Mouse (Mus musculus): ENCODE measurements at regions not wholly inside any gene's neighbourhood (a gene's known extent, or its start where the extent isn't known, plus 50 kb on each side); places are given as distances from the start of the nearest gene placed in this dataset.
"Not testable (repeated sequence)": the region's sequence is repeated elsewhere in the genome, so short reads cannot be mapped to it uniquely, and the experiment has no call there.

DNA sequence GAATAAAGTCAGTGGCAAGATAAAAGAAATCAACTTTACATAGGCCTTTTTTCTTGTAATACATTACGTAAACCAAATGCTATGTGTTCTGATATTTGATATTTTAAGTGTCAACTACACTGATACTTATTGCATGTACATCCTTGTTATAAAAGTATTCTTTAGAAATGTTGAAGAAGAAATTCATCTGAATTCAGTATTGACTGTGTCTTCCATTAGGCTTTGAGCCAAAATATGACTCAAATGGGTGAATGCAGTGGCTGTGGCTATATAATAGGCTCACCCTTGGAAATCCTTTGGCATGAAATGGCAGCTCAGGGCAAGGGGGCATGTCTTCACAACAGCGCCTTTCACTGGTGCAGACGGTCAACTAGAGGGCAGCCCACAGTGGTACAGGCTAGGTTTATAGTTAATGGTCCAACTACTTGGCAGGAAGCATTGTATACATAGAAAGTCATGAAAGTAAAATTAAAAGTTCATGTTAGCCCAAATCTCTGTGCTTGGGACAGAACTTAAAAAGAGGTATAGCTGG lies 217.9 kb downstream of the Cetn3 start:
- Histone ChIP-seq H3K36me3 (ENCODE audit: control insufficient read depth, insufficient read depth, low read length) (no peaks in the 10 kb centered on the region), H3K27me3 (ENCODE audit: control insufficient read depth, insufficient read depth, low read length) (no peaks in the 10 kb centered on the region), H3K9ac (ENCODE audit: low read length) (no peak overlapping the region), H3K4me2 (ENCODE audit: low read depth) (no peak overlapping the region), H3K27ac (ENCODE audit: low read depth, low read length) (no peak overlapping the region), H3K4me3 (ENCODE audit: low read depth, low read length) (no peak overlapping the region), H3K4me1 (ENCODE audit: control insufficient read depth, insufficient read depth, low read length) (no peaks in the 10 kb centered on the region), H3K9me3 (ENCODE audit: control insufficient read depth, low read length) (no peaks in the 10 kb centered on the region)
- DNase-seq (ENCODE audit: low spot score), result peak; percentile 40
- ATAC-seq (ENCODE audit: insufficient read depth, low FRiP score, low TSS enrichment), result peak; percentile 72
- 73% methylated on average over 3 of the region's 3 CpGs for WGBS

DNA sequence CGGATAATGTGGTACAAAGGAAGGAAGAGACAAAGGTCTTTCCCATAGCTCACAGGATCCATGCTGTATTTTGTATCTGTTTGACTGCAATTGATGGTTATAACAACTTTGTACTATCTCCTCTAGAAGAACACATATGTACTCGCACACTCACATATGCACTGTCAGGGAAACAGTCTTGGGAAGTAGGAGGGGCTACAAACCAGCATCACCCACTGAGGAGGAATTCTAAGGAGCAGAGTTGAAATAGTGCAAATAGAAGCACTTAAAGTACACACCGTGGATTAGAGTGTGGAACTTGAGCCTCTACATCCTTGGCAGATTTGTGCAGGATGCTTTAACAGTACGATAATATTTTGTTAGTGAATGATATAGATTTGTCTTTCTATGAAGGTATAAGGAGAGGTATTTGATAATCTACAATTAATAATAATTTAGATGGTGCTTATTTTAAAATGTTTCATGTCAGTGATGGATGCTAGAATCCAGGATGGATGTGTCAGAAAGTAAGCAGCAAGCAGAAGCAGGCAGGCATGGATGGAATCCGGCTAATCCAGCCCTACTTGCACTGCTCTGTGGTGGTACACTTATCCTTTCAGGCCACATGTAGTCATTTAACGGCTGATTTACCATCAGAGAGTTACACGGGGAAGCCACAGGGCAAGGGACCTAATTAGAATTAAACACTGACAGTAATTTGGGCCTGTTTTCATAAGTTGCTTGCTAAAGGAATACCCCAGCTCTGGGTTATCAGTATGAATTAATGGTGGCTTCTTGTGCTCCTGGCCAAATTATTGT lies 223.3 kb downstream of the Cetn3 start:
- Histone ChIP-seq H3K4me1 (ENCODE audit: control insufficient read depth, insufficient read depth, low read length) (no peaks in the 10 kb centered on the region), H3K9me3 (ENCODE audit: control insufficient read depth, low read length) (no peaks in the 10 kb centered on the region), H3K4me2 (ENCODE audit: low read depth) (no peak overlapping the region), H3K36me3 (ENCODE audit: control insufficient read depth, insufficient read depth, low read length) (no peaks in the 10 kb centered on the region), H3K4me3 (ENCODE audit: low read depth, low read length) (no peak overlapping the region), H3K27ac (ENCODE audit: low read depth, low read length) (no peak overlapping the region), H3K9ac (ENCODE audit: low read length) (no peak overlapping the region), H3K27me3 (ENCODE audit: control insufficient read depth, insufficient read depth, low read length) (no peaks in the 10 kb centered on the region)
- 73% methylated on average over 7 of the region's 7 CpGs for WGBS
- DNase-seq (ENCODE audit: low spot score), result no peak
- no peak for ATAC-seq (ENCODE audit: insufficient read depth, low FRiP score, low TSS enrichment)

DNA sequence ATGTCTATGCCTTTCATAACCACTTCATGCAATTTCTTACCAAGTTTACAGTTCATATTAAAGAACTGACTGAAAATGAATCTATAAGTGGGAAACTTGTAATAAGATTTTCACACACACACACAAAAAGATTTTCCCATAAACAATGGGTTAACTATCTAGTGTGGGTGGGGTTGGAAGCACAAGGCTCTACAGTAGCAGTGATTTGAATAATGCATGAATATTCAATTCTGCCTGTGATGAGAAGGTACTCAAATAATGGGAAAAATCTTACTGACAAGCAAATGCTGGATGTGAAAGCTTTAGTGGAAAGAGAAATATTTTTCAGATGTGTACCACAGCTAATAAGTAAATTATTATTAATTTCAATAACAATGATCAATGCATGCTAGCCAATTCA lies 224.3 kb downstream of the Cetn3 start:
- Histone ChIP-seq H3K9ac (ENCODE audit: low read length) (no peak overlapping the region), H3K4me3 (ENCODE audit: low read depth, low read length) (no peak overlapping the region), H3K4me1 (ENCODE audit: control insufficient read depth, insufficient read depth, low read length) (no peaks in the 10 kb centered on the region), H3K27ac (ENCODE audit: low read depth, low read length) (no peak overlapping the region), H3K4me2 (ENCODE audit: low read depth) (no peak overlapping the region), H3K9me3 (ENCODE audit: control insufficient read depth, low read length) (no peaks in the 10 kb centered on the region), H3K27me3 (ENCODE audit: control insufficient read depth, insufficient read depth, low read length) (no peaks in the 10 kb centered on the region), H3K36me3 (ENCODE audit: control insufficient read depth, insufficient read depth, low read length) (no peaks in the 10 kb centered on the region)
- DNase-seq (ENCODE audit: low spot score) (no peak), ATAC-seq (ENCODE audit: insufficient read depth, low FRiP score, low TSS enrichment) (no peak)

DNA sequence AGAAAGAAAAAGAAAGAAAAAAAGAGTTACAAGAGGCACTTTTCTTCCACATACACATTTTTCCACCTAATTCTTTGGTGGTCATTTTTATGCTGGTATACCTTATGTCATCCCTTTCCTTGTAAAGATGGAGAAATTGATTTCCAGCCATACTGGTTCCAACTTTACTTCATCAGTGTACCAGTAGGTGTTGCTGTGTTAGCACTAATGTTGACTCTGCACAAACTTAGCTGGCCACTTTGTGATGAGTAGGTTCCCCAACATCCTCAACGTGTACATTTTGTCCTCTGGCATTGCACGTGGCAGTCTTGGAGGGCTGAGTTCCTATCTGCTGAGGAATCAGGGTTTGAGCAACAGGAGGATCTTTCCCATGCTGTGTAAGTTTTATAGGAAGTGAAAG lies 256.7 kb downstream of the Cetn3 start:
- ATAC-seq (ENCODE audit: insufficient read depth, low FRiP score, low TSS enrichment), result no peak

DNA sequence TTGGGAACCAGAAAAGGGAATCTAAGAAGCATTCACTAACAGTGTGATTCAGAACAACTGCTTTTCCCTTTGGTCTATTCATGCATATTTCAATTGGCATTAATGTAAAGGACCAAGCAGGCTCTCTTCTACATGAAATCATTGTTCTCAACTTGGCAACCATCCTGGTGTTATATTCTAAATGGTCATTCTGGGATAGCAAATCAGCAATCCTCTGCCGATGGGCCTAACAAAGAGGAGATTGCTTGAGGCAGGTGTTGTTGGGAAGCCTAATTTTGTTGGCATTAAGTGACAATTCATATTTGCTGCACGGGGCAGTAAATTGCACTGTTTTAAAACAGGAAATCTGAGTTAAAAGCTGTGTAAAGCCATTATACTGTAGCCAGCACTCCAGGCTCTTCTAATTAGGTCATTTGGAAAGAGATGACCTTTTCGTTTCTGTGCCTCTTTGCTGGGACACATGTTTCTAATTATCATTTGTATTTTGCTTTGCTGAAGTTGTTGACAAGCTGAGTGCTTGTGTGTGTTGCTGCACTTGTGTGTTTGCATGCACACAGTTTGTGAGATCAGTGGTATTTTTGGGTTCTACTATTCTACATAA lies 275.4 kb downstream of the Cetn3 start:
- H3K27ac ChIP-seq (ENCODE audit: low read depth, low read length), result no peak overlapping the region
- H3K9me3 ChIP-seq (ENCODE audit: control insufficient read depth, low read length), result no peaks in the 10 kb centered on the region
- H3K4me1 ChIP-seq (ENCODE audit: control insufficient read depth, insufficient read depth, low read length), result no peaks in the 10 kb centered on the region
- H3K4me3 ChIP-seq (ENCODE audit: low read depth, low read length), result no peak overlapping the region
- 35% methylated on average over 3 of the region's 3 CpGs for WGBS
- ATAC-seq (ENCODE audit: insufficient read depth, low FRiP score, low TSS enrichment), result no peak
- no peaks in the 10 kb centered on the region for H3K27me3 ChIP-seq (ENCODE audit: control insufficient read depth, insufficient read depth, low read length)
- H3K36me3 ChIP-seq (ENCODE audit: control insufficient read depth, insufficient read depth, low read length), result no peaks in the 10 kb centered on the region
- DNase-seq (ENCODE audit: low spot score), result no peak
- no peak overlapping the region for H3K4me2 ChIP-seq (ENCODE audit: low read depth)
- no peak overlapping the region for H3K9ac ChIP-seq (ENCODE audit: low read length)

More for the DNA sequence above, 256.7 kb downstream of the Cetn3 start:
- no peak overlapping the region for H3K27ac ChIP-seq (ENCODE audit: low read depth, low read length)
- H3K4me3 ChIP-seq (ENCODE audit: low read depth, low read length), result no peak overlapping the region
- no peak overlapping the region for H3K9ac ChIP-seq (ENCODE audit: low read length)
- no peaks in the 10 kb centered on the region for H3K36me3 ChIP-seq (ENCODE audit: control insufficient read depth, insufficient read depth, low read length)
- DNase-seq (ENCODE audit: low spot score), result no peak
- H3K4me1 ChIP-seq (ENCODE audit: control insufficient read depth, insufficient read depth, low read length), result no peaks in the 10 kb centered on the region
- WGBS, result 54% methylated on average over 2 of the region's 2 CpGs
- H3K4me2 ChIP-seq (ENCODE audit: low read depth), result no peak overlapping the region
- no peaks in the 10 kb centered on the region for H3K9me3 ChIP-seq (ENCODE audit: control insufficient read depth, low read length)
- no peaks in the 10 kb centered on the region for H3K27me3 ChIP-seq (ENCODE audit: control insufficient read depth, insufficient read depth, low read length)

DNA sequence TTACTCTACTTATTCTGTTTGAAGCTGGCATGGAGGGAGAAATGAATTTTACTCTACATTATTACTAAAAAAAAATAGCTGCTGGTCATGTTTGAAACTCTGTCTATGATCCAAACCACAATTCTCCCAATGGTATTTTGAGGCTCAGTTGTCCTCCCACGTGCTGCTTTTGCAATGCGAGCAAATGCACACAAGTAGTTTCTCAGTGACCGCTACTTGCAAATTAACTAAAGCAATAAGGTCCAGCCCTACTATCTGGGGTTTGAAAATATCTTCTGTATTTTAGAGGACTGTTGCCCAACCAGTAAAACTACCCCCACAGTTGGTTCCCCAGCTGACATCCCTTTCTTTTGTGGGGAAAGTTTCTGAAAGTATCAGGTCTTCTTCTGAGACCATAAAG lies 276.0 kb downstream of the Cetn3 start:
- no peak overlapping the region for H3K4me2 ChIP-seq (ENCODE audit: low read depth)
- 71% methylated on average over 3 of the region's 3 CpGs for WGBS
- no peaks in the 10 kb centered on the region for H3K4me1 ChIP-seq (ENCODE audit: control insufficient read depth, insufficient read depth, low read length)
- H3K27ac ChIP-seq (ENCODE audit: low read depth, low read length), result no peak overlapping the region
- H3K9ac ChIP-seq (ENCODE audit: low read length), result no peak overlapping the region
- DNase-seq (ENCODE audit: low spot score) (no peak), ATAC-seq (ENCODE audit: insufficient read depth, low FRiP score, low TSS enrichment) (no peak)
- no peaks in the 10 kb centered on the region for H3K36me3 ChIP-seq (ENCODE audit: control insufficient read depth, insufficient read depth, low read length)
- no peaks in the 10 kb centered on the region for H3K27me3 ChIP-seq (ENCODE audit: control insufficient read depth, insufficient read depth, low read length)
- no peaks in the 10 kb centered on the region for H3K9me3 ChIP-seq (ENCODE audit: control insufficient read depth, low read length)
- no peak overlapping the region for H3K4me3 ChIP-seq (ENCODE audit: low read depth, low read length)

DNA sequence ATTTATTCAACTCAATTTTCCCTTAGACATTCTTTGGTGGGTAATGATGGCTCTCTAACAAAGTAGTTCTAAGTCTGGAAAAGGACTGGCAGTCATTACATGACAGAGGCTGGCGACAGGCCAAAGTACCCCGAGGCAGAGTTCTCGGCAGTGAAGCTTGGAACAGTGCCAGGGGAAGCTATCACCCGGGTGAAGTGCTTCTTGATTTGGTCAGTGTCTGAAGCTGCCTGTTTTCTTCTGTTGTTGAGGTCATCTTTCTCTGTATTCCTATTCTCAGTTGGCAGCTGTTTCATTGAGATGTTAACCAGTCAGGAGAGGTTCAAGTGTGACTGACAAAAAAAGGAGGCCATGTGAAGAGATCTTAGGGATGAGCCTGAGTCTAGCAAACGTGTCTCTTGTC lies 276.6 kb downstream of the Cetn3 start:
- ATAC-seq (ENCODE audit: insufficient read depth, low FRiP score, low TSS enrichment), result peak; percentile 46

DNA sequence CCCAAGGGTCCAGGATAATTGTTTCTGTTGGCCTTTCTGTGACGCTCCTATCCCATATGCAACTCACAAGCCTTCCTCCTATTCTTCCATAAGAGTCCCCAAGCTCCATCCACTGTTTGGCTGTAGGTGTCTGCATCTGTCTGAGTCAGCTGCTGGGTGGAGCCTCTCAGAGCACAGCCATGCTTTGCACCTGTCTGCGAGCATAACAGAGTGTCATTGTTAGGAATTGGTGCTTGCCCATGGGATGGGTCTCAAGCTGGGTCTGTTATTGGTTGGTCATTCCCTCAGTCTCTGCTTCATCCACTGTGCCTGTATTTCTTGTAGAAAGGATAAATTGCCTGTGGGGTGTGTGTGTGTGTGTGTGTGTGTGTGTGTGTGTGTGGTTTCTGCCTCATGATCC lies 281.0 kb downstream of the Cetn3 start:
- WGBS, result 87% methylated on average over 2 of the region's 2 CpGs

More for the DNA sequence above, 276.6 kb downstream of the Cetn3 start:
- H3K27ac ChIP-seq (ENCODE audit: low read depth, low read length), result no peak overlapping the region
- H3K4me3 ChIP-seq (ENCODE audit: low read depth, low read length), result no peak overlapping the region
- WGBS, result 46% methylated on average over 5 of the region's 5 CpGs
- no peaks in the 10 kb centered on the region for H3K9me3 ChIP-seq (ENCODE audit: control insufficient read depth, low read length)
- H3K9ac ChIP-seq (ENCODE audit: low read length), result no peak overlapping the region
- H3K27me3 ChIP-seq (ENCODE audit: control insufficient read depth, insufficient read depth, low read length), result no peaks in the 10 kb centered on the region
- no peaks in the 10 kb centered on the region for H3K36me3 ChIP-seq (ENCODE audit: control insufficient read depth, insufficient read depth, low read length)
- no peak overlapping the region for H3K4me2 ChIP-seq (ENCODE audit: low read depth)
- peak; percentile 58 for DNase-seq (ENCODE audit: low spot score)
- no peaks in the 10 kb centered on the region for H3K4me1 ChIP-seq (ENCODE audit: control insufficient read depth, insufficient read depth, low read length)

DNA sequence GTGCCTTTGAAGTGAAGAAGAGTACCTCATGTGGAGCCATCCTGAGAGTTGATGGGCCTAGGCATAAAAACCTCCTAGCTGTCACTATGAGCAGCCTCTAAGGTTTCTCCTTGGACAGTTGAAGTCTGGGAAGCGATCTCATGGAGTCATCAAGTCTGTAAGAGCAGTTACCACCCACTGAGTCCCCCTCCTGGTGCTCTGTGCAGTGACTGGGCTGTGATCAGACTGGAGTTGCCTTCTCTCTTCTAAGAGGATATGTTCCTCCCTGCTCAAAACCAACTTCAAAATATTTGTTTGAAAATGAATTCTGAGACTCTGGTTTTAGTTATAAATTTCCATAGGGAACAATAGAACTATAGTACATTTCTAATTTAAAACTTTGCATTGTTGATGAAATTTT lies 283.3 kb downstream of the Cetn3 start:
- WGBS, result 30% methylated on average over 1 of the region's 1 CpGs
- Histone ChIP-seq H3K36me3 (ENCODE audit: control insufficient read depth, insufficient read depth, low read length) (no peaks in the 10 kb centered on the region), H3K4me1 (ENCODE audit: control insufficient read depth, insufficient read depth, low read length) (no peaks in the 10 kb centered on the region), H3K9ac (ENCODE audit: low read length) (no peak overlapping the region), H3K27me3 (ENCODE audit: control insufficient read depth, insufficient read depth, low read length) (no peaks in the 10 kb centered on the region), H3K4me2 (ENCODE audit: low read depth) (no peak overlapping the region), H3K4me3 (ENCODE audit: low read depth, low read length) (no peak overlapping the region), H3K9me3 (ENCODE audit: control insufficient read depth, low read length) (no peaks in the 10 kb centered on the region), H3K27ac (ENCODE audit: low read depth, low read length) (no peak overlapping the region)
- DNase-seq (ENCODE audit: low spot score), result no peak
- no peak for ATAC-seq (ENCODE audit: insufficient read depth, low FRiP score, low TSS enrichment)

More for the DNA sequence above, 281.0 kb downstream of the Cetn3 start:
- H3K4me3 ChIP-seq (ENCODE audit: low read depth, low read length); ATAC-seq (ENCODE audit: insufficient read depth, low FRiP score, low TSS enrichment); H3K27ac ChIP-seq (ENCODE audit: low read depth, low read length); H3K4me1 ChIP-seq (ENCODE audit: control insufficient read depth, insufficient read depth, low read length); H3K4me2 ChIP-seq (ENCODE audit: low read depth); H3K36me3 ChIP-seq (ENCODE audit: control insufficient read depth, insufficient read depth, low read length); DNase-seq (ENCODE audit: low spot score); H3K9ac ChIP-seq (ENCODE audit: low read length); H3K27me3 ChIP-seq (ENCODE audit: control insufficient read depth, insufficient read depth, low read length); H3K9me3 ChIP-seq (ENCODE audit: control insufficient read depth, low read length): not testable (repeated sequence)
